Mouse (Mus musculus) testis, postnatal 14 days (tissue): ENCODE results near the gene Foxl2.

ENCODE experiments used
- DNase-seq: peaks from one replicate; pipeline ENCODE4 v3.0.0; 2021; ENCODE audit warnings: low spot score

Gene Foxl2

GRCm38 (mm10) chr9:98961591-98962477 lies 6.7 kb downstream of the Foxl2 start:
- DNase-seq: no peak

GRCm38 (mm10) chr9:98962478-98963142 lies 7.5 kb downstream of the Foxl2 start:
- DNase-seq: no peak

GRCm38 (mm10) chr9:98963661-98964060 lies 8.6 kb downstream of the Foxl2 start:
- no peak for DNase-seq

- no peak for DNase-seq
Observed at GRCm38 (mm10) chr9:98965084-98965483, 10.0 kb downstream of the Foxl2 start.

GRCm38 (mm10) chr9:98973101-98973521 lies 18.0 kb downstream of the Foxl2 start:
- no peak for DNase-seq

GRCm38 (mm10) chr9:98973561-98973960 lies 18.5 kb downstream of the Foxl2 start:
- DNase-seq: no peak

- DNase-seq: no peak
Observed at GRCm38 (mm10) chr9:98974898-98975297, 19.8 kb downstream of the Foxl2 start.

DNA sequence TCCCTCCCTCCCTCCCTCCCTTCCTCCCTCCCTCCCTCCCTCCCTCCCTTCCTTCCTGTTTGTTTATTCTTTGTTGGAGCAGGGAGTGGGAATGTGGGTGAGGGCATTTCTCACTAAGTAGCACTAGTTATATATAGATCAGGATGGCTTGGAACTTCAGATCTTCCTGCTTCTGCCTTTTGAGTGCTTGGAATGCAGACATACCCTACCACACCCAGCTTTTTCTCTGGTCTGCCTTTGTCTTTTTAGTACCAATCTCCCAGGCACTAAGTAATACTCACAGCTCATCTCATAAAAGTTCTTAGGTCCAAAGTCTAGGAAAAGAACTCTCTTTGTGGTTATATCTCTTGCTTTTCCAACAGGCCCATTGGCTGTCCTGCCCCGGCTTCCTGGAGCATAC lies 21.0 kb downstream of the Foxl2 start:
- no peak for DNase-seq

- no peak for DNase-seq
Observed at GRCm38 (mm10) chr9:98976520-98976919, 21.4 kb downstream of the Foxl2 start.

DNA sequence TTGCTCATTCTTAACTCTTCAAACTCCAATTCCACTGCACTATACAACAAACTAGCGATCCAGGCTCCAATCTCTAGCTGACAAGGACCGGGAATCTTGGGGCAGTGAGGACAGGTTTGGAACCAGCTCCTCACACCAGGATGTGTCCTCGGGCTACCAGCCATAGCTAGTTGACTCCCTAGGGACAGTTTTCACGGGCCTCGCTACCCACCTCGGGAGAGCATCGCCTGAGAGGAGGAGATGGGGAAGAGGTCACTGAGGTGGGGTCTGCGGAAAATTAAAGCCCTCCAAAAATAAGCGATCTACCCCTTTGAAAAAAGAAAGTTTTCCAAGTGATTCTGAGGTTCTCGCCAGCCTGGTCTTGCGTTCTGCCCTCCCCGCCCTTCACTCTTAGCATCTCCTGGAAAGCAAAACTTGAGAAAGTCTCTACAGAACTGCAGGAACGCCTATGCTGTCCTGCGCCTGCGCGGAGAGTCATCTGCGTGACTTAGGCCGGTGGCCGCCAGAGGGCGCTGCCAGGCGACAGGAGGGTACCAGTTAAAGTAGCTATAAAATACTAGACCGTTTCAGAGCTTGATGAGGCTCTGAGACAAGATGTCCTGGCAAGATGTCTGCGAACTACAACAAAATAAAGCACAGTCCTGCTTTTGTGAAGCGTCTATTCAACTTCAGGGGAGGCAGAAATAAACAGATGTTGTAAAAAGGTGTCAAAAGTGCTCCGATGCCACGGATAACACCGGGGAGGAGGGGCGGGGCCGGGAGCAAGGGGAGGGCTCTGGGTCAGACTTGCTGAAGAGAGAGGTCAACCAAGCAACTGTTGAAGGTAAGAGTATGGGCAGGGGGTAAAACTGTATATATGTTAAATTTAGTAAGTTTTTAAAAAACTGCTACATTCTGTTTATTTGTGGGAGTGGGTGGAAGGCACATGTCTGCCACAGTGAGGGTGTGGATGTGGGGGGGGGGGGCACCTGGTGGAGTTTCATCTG lies 24.6 kb downstream of the Foxl2 start:
- peak; percentile 88 for DNase-seq

- DNase-seq: peak; percentile 100
Observed at GRCm38 (mm10) chr9:98985800-98986475, 30.9 kb downstream of the Foxl2 start, which contains the start of gene Faim. TSS of gene Faim (plus strand) at chr9:98986373.

GRCm38 (mm10) chr9:98986476-98987096 lies 31.5 kb downstream of the Foxl2 start:
- DNase-seq: no peak

GRCm38 (mm10) chr9:98987131-98987530 lies 32.0 kb downstream of the Foxl2 start:
- DNase-seq: no peak

DNA sequence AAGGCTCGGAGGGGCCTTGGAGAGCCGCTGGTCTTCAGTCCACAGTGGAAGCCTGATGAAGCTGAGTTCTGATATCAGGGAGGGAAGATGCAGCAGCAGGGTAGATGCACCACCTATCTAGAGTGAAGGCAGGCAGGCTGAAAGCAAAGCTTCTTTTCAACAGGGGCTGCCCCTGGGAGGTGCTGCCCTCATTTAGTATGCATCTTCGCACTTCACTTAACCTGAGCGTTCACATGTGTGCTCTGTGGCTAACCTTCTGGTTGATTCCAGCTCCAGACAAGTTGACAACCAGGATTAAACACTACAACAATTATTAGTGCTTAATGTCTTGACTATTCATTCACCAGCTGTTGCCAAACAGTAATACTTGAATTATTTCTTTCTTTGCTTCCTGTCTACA lies 39.0 kb downstream of the Foxl2 start:
- DNase-seq: no peak

- no peak for DNase-seq
Observed at GRCm38 (mm10) chr9:98999881-99000339, 44.8 kb downstream of the Foxl2 start.

- DNase-seq: no peak
Observed at GRCm38 (mm10) chr9:99001326-99001725, 46.2 kb downstream of the Foxl2 start.
